Mouse (Mus musculus): ENCODE data around the gene Adgrd1. TPM values are rescaled to one million over a fixed set of nuclear protein-coding genes. Genes with fewer than 3 reads are reported as not detected.

Adgrd1 gene
- polyA plus RNA-seq (2015; fragmentation: Nextera tagmentation; extraction: Ambion mirVana): 0.32 and 0.34 TPM in 2 replicates

- H3K9me3 ChIP-seq (ENCODE audit: low read length): no peaks in the 10 kb centered on the region
- ATAC-seq: no peak
- DNase-seq: no peak
- no peaks in the 10 kb centered on the region for H3K4me1 ChIP-seq (ENCODE audit: insufficient read depth)
- WGBS (ENCODE audit: insufficient replicate concordance): 43% methylated on average over 6 of the region's 6 CpGs
- no peaks in the 10 kb centered on the region for H3K36me3 ChIP-seq (replicated peaks; ENCODE audit: insufficient read depth, low read length)
- H3K27me3 ChIP-seq (ENCODE audit: insufficient read depth, low read length): no peaks in the 10 kb centered on the region
- no peak within 1 kb of the TSS for H3K9ac ChIP-seq (replicated peaks)
- no peak within 1 kb of the TSS for H3K27ac ChIP-seq (ENCODE audit: low read depth)
- no peak within 1 kb of the TSS for H3K4me3 ChIP-seq (ENCODE audit: low read depth, low read length)
- H3K4me2 ChIP-seq (ENCODE audit: low read depth, low read length): no peak within 1 kb of the TSS
- no peak for TF ChIP-seq EP300 (IDR thresholded peaks at IDR 0.05; ENCODE audit: low read depth)
- TF ChIP-seq CTCF (IDR thresholded peaks at IDR 0.05; ENCODE audit: low read depth): no peak
Observed at GRCm38 (mm10) chr5:129096511-129096910, at the start of gene Adgrd1. Adgrd1 (plus strand) TSS chr5:129096750.

- Histone ChIP-seq H3K27me3 (ENCODE audit: insufficient read depth, low read length) (no peaks in the 10 kb centered on the region), H3K4me1 (ENCODE audit: insufficient read depth) (no peaks in the 10 kb centered on the region), H3K9ac (replicated peaks) (no peak overlapping the region), H3K9me3 (ENCODE audit: low read length) (no peaks in the 10 kb centered on the region), H3K4me3 (ENCODE audit: low read depth, low read length) (no peak overlapping the region), H3K4me2 (ENCODE audit: low read depth, low read length) (no peak overlapping the region), H3K27ac (ENCODE audit: low read depth) (no peak overlapping the region), H3K36me3 (replicated peaks; ENCODE audit: insufficient read depth, low read length) (no peaks in the 10 kb centered on the region)
- ATAC-seq (no peak), DNase-seq (no peak)
- WGBS (ENCODE audit: insufficient replicate concordance): 76% methylated on average over 9 of the region's 9 CpGs
- TF ChIP-seq CTCF (IDR thresholded peaks at IDR 0.05; ENCODE audit: low read depth): no peak
- TF ChIP-seq EP300 (IDR thresholded peaks at IDR 0.05; ENCODE audit: low read depth): no peak
Observed at GRCm38 (mm10) chr5:129049372-129049771, 47.2 kb upstream of the Adgrd1 start.

GRCm38 (mm10) chr5:129051910-129052309 is 44.6 kb upstream of the Adgrd1 start:
- Histone ChIP-seq H3K36me3 (replicated peaks; ENCODE audit: insufficient read depth, low read length) (no peaks in the 10 kb centered on the region), H3K4me1 (ENCODE audit: insufficient read depth) (no peaks in the 10 kb centered on the region), H3K4me3 (ENCODE audit: low read depth, low read length) (no peak overlapping the region), H3K4me2 (ENCODE audit: low read depth, low read length) (no peak overlapping the region), H3K27ac (ENCODE audit: low read depth) (no peak overlapping the region), H3K9me3 (ENCODE audit: low read length) (no peaks in the 10 kb centered on the region), H3K27me3 (ENCODE audit: insufficient read depth, low read length) (no peaks in the 10 kb centered on the region), H3K9ac (replicated peaks) (no peak overlapping the region)
- DNase-seq (no peak), ATAC-seq (no peak)
- 66% methylated on average over 3 of the region's 3 CpGs for WGBS (ENCODE audit: insufficient replicate concordance)
- TF ChIP-seq CTCF (IDR thresholded peaks at IDR 0.05; ENCODE audit: low read depth) (no peak), EP300 (IDR thresholded peaks at IDR 0.05; ENCODE audit: low read depth) (no peak)

GRCm38 (mm10) chr5:129052636-129053355 is 43.8 kb upstream of the Adgrd1 start:
- no peak overlapping the region for H3K4me2 ChIP-seq (ENCODE audit: low read depth, low read length)
- TF ChIP-seq EP300 (IDR thresholded peaks at IDR 0.05; ENCODE audit: low read depth): no peak
- TF ChIP-seq CTCF (IDR thresholded peaks at IDR 0.05; ENCODE audit: low read depth): no peak

GRCm38 (mm10) chr5:129054675-129055284 is 41.8 kb upstream of the Adgrd1 start:
- Histone ChIP-seq H3K9me3 (ENCODE audit: low read length) (no peaks in the 10 kb centered on the region), H3K9ac (replicated peaks) (no peak overlapping the region), H3K4me3 (ENCODE audit: low read depth, low read length) (no peak overlapping the region), H3K36me3 (replicated peaks; ENCODE audit: insufficient read depth, low read length) (no peaks in the 10 kb centered on the region), H3K27me3 (ENCODE audit: insufficient read depth, low read length) (no peaks in the 10 kb centered on the region), H3K27ac (ENCODE audit: low read depth) (no peak overlapping the region), H3K4me1 (ENCODE audit: insufficient read depth) (no peaks in the 10 kb centered on the region), H3K4me2 (ENCODE audit: low read depth, low read length) (no peak overlapping the region)
- ATAC-seq (no peak), DNase-seq (no peak)
- 73% methylated on average over 9 of the region's 9 CpGs for WGBS (ENCODE audit: insufficient replicate concordance)
- TF ChIP-seq CTCF (IDR thresholded peaks at IDR 0.05; ENCODE audit: low read depth): no peak

More at GRCm38 (mm10) chr5:129052636-129053355, 43.8 kb upstream of the Adgrd1 start:
- H3K9me3 ChIP-seq (ENCODE audit: low read length): no peaks in the 10 kb centered on the region
- no peaks in the 10 kb centered on the region for H3K4me1 ChIP-seq (ENCODE audit: insufficient read depth)
- no peak for DNase-seq
- no peaks in the 10 kb centered on the region for H3K36me3 ChIP-seq (replicated peaks; ENCODE audit: insufficient read depth, low read length)
- H3K4me3 ChIP-seq (ENCODE audit: low read depth, low read length): no peak overlapping the region
- H3K9ac ChIP-seq (replicated peaks): no peak overlapping the region
- WGBS (ENCODE audit: insufficient replicate concordance): 39% methylated on average over 20 of the region's 20 CpGs
- no peak overlapping the region for H3K27ac ChIP-seq (ENCODE audit: low read depth)
- ATAC-seq: no peak
- no peaks in the 10 kb centered on the region for H3K27me3 ChIP-seq (ENCODE audit: insufficient read depth, low read length)

GRCm38 (mm10) chr5:129059116-129059515 is 37.4 kb upstream of the Adgrd1 start:
- Histone ChIP-seq H3K27ac (ENCODE audit: low read depth) (no peak overlapping the region), H3K4me2 (ENCODE audit: low read depth, low read length) (no peak overlapping the region), H3K4me3 (ENCODE audit: low read depth, low read length) (no peak overlapping the region), H3K9ac (replicated peaks) (no peak overlapping the region), H3K4me1 (ENCODE audit: insufficient read depth) (no peaks in the 10 kb centered on the region), H3K36me3 (replicated peaks; ENCODE audit: insufficient read depth, low read length) (no peaks in the 10 kb centered on the region), H3K9me3 (ENCODE audit: low read length) (no peaks in the 10 kb centered on the region), H3K27me3 (ENCODE audit: insufficient read depth, low read length) (peaks cover 6% of the 10 kb centered on the region)
- TF ChIP-seq CTCF (IDR thresholded peaks at IDR 0.05; ENCODE audit: low read depth): peak; percentile 34
- TF ChIP-seq EP300 (IDR thresholded peaks at IDR 0.05; ENCODE audit: low read depth): no peak
- DNase-seq: no peak
- ATAC-seq: no peak
- WGBS (ENCODE audit: insufficient replicate concordance): 72% methylated on average over 3 of the region's 3 CpGs
